Mouse (Mus musculus): ENCODE results near the gene Scarb1.

GRCm38 (mm10) chr5:125352781-125353294 is 11.9 kb upstream of the Scarb1 start:
- TF ChIP-seq GATA1 (IDR thresholded peaks at IDR 0.05; ENCODE audit: low read length): no peak
- TF ChIP-seq TAL1 (IDR thresholded peaks at IDR 0.05; ENCODE audit: low read length): no peak
